Mouse (Mus musculus) ES-Bruce4 (cell line): ENCODE measurements at regions not wholly inside any gene's neighbourhood (a gene's known extent, or its start where the extent isn't known, plus 50 kb on each side); places are given as distances from the start of the nearest gene placed in this dataset.

Experiments
- CTCF ChIP-seq: IDR thresholded peaks from one replicate; pipeline ENCODE4 v1.8.1; 2011; ENCODE audit warnings: low read depth, low read length
- EP300 ChIP-seq: IDR thresholded peaks from 2 replicates; pipeline ENCODE4 v1.6.1; 2011; ENCODE audit warnings: low read depth, low read length; ENCODE audit not compliant: insufficient read depth
- POLR2A ChIP-seq: IDR thresholded peaks from one replicate; pipeline ENCODE4 v1.8.1; 2011; ENCODE audit warnings: low read length; ENCODE audit not compliant: insufficient read depth

DNA sequence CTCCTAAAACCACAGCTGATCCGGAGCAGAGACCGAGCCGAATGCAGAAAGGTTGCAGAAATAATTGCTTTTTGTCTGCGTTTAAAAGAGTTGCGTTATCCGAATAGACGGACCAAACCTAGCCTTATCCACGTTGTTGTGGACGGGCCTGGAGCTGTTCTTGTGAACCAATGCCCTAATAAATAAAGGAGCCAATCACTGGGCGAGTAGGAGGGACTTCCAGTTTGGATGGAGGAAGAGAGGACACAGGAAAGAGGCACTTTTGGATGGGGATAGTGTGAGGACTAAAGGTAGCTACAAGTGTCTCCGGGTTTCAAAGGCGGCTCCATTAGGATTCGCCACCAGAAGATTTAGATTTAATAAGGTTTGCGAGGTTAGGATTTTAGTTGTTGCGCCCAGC, 69.4 kb upstream of the Arid2 start:
- TF ChIP-seq POLR2A (no peak), CTCF (no peak), EP300 (no peak)
